Mouse (Mus musculus) liver, embryonic 15.5 days (tissue): ENCODE data around the gene Tlr6. TPM values are rescaled to one million over a fixed set of nuclear protein-coding genes. Genes with fewer than 3 reads are reported as not detected.

Source experiments
- ATAC-seq: fragments of 200-750 bp; cut with Nextera tagmentation; 2 replicates; pipeline ENCODE4 v1.8.0; 2017; ENCODE audit warnings: moderate number of reproducible peaks, mild to moderate bottlenecking, moderate library complexity; ENCODE audit not compliant: insufficient read depth
- H3K27ac ChIP-seq: fragments of 300-500 bp; sonication (generic); replicated peaks from 2 replicates; pipeline ENCODE4 v1.5.1; 2015; ENCODE audit warnings: mild to moderate bottlenecking, inconsistent platforms
- H3K27me3 ChIP-seq: fragments of 300-500 bp; sonication (generic); 2 replicates; pipeline ENCODE4 v1.6.1; 2015; ENCODE audit warnings: mild to moderate bottlenecking, inconsistent platforms
- H3K36me3 ChIP-seq: fragments of 300-500 bp; sonication (generic); replicated peaks from 2 replicates; pipeline ENCODE4 v1.6.1; 2015; ENCODE audit warnings: moderate library complexity, mild to moderate bottlenecking, inconsistent platforms
- H3K4me1 ChIP-seq: fragments of 300-500 bp; sonication (generic); replicated peaks from 2 replicates; pipeline ENCODE4 v1.6.1; 2015; ENCODE audit warnings: inconsistent platforms
- H3K4me2 ChIP-seq: fragments of 300-500 bp; sonication (generic); 2 replicates; pipeline ENCODE4 v1.6.1; 2015; ENCODE audit warnings: moderate library complexity, mild to moderate bottlenecking, inconsistent platforms
- H3K4me3 ChIP-seq: fragments of 300-500 bp; sonication (generic); replicated peaks from 2 replicates; pipeline ENCODE4 v1.5.1; 2015; ENCODE audit warnings: mild to moderate bottlenecking, inconsistent platforms
- H3K9ac ChIP-seq: fragments of 300-500 bp; sonication (generic); 2 replicates; pipeline ENCODE4 v1.6.1; 2015; ENCODE audit warnings: moderate library complexity, mild to moderate bottlenecking, inconsistent platforms
- H3K9me3 ChIP-seq: fragments of 300-500 bp; sonication (generic); replicated peaks from 2 replicates; pipeline ENCODE4 v1.6.1; 2016; ENCODE audit warnings: inconsistent platforms
- WGBS: fragments of 180-500 bp; shearing (Covaris S2); methylation state at CpG from one replicate; pipeline ENCODE4 v1.1.7; 2015; ENCODE audit warnings: mixed read lengths; ENCODE audit not compliant: insufficient replicate concordance; 5-methylcytosine and 5-hydroxymethylcytosine counted together
- microRNA counts: library from miRNA; unstranded; fragments of <30 nt; microRNA quantifications from one replicate; lab custom pipeline; 2016
- microRNA-seq: library from miRNA; unstranded; fragments of <30 nt; microRNA quantifications from one replicate; pipeline ENCODE4, GENCODE M21; 2016
- polyA plus RNA-seq: library from polyadenylated mRNA; unstranded; fragments of >200 nt; fragmentation: Nextera tagmentation; extraction: Ambion mirVana; gene quantifications from 2 replicates; pipeline ENCODE4 v1.2.1, GENCODE M21; 2015

Gene Tlr6
- polyA plus RNA-seq, 1 experiment from 2014 or later = 0.47 TPM

DNA sequence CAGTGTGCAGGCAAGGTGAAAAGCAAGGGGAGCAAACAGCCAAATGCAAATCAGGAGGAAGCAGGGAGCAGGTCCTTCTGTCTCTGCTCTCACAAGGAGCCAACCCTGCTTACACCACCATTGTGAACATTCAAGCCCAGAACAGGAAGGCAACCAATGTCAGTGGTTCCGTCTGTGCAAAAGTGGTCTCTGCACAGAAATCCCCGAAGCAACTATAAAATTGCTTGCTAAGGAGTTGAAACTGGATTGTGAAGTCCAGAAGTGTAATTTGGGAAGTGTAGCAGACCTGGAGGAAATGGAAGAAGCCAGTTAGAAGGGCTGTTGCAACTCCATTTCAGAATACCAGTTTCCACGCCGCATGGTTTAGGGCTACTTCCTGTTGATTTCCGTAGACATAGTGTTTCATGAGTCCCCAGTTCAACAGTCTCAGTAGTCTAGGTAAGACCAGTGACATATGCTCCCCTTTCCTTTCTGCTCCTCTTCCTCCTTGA, 37.0 kb downstream of the Tlr6 start:
- Histone ChIP-seq H3K9ac (no peak overlapping the region), H3K4me1 (no peaks in the 10 kb centered on the region), H3K36me3 (no peaks in the 10 kb centered on the region), H3K27me3 (no peaks in the 10 kb centered on the region), H3K4me2 (no peak overlapping the region), H3K4me3 (no peak overlapping the region), H3K9me3 (no peaks in the 10 kb centered on the region), H3K27ac (no peak overlapping the region)
- WGBS = 52% methylated on average over 5 of the region's 5 CpGs
- ATAC-seq = no peak

DNA sequence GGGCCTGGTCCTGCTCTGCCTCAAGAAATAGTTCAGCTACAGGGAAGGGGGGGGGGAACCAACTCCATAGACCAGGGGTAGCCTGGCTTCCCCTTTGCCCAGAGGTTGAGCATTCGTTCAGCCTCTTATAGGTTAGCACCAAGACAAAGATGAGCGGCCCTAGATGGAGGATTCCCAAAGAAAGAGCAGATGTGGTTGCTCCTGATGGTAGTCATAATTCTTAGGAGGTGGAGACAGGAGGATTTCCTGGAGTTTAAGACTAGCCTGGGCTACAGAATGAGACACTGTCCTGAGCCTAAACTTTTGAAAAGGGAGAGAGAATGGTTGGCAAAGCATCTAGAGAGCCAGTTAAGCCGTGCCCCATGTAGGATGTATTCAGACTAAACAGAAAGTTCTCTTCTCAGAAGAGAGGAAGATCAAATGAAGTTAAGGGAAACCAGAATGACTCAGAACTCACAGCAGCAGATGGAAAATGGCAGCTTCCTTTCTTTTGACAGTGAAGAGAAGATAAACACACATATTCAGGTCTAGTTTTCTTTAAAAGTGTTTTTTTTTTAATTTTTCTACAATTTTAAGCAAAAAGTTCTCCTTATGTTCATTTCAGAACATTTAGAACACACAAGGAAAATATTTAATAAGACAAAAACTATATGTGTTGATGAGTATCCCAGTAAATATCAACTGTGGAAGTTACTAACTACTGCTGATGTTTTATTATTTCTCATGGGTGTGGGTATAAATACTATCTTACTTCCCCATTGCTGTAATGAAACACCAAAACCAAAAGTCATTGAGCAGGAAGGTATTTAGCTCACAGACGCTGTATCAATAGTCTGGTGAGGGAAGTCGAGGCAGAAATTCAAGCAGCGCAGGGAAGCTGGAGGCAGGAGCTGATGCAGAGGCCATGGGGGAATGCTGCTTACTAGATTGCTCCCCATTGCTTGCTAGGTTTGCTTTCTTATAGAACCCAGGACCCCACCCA, 41.0 kb downstream of the Tlr6 start:
- ATAC-seq = no peak
- H3K9me3 ChIP-seq = no peaks in the 10 kb centered on the region
- H3K4me2 ChIP-seq = no peak overlapping the region
- no peaks in the 10 kb centered on the region for H3K27me3 ChIP-seq
- no peaks in the 10 kb centered on the region for H3K36me3 ChIP-seq
- H3K4me1 ChIP-seq = no peaks in the 10 kb centered on the region
- no peak overlapping the region for H3K4me3 ChIP-seq
- WGBS = 61% methylated on average over 6 of the region's 6 CpGs
- no peak overlapping the region for H3K27ac ChIP-seq
- H3K9ac ChIP-seq = no peak overlapping the region

DNA sequence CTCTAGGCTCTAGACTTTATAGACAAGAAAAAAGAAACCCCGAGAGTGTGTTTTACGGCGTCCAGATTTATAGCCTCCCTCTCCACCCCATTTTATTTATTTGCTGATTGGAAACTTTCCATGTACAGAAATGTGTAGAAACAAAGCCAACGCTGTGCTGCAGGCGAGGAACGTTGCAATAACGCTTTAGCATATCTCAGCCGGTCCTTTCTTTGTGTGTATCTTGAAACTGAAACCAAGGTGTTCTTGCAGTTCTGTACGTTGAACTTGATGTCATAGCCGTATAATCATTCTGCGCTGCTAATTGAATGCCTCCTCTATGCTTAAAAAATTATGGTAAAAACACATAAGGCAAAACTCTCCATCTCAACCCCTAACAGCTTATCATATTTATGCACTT, 42.2 kb downstream of the Tlr6 start:
- WGBS = 79% methylated on average over 11 of the region's 11 CpGs
- Histone ChIP-seq H3K9ac (no peak overlapping the region), H3K27me3 (no peaks in the 10 kb centered on the region), H3K4me3 (no peak overlapping the region), H3K27ac (no peak overlapping the region), H3K4me1 (no peaks in the 10 kb centered on the region), H3K4me2 (no peak overlapping the region), H3K9me3 (no peaks in the 10 kb centered on the region), H3K36me3 (no peaks in the 10 kb centered on the region)
- ATAC-seq = no peak

DNA sequence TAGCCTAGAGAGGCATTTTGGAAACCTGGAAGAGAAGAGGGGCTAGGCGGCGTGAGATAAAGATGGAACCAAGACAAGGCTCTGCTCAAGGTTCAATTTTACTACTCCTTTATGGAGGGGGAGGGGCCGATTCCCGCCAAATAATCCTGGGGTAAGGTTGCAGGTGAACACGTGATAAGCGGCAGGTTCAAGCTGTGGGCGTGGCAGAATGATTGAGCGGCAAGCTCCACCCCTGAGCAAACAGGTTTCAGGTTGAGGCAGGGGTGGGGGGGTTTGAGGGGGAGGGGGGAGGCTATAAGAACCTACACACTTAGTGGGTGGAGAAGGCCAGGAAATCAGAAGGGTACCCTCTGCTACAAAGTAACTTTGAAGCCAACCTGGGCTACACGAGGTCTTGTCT, 42.7 kb downstream of the Tlr6 start:
- Histone ChIP-seq H3K36me3 (no peaks in the 10 kb centered on the region), H3K9me3 (no peaks in the 10 kb centered on the region), H3K4me2 (no peak overlapping the region), H3K4me3 (no peak overlapping the region), H3K4me1 (no peaks in the 10 kb centered on the region), H3K27me3 (no peaks in the 10 kb centered on the region), H3K27ac (no peak overlapping the region), H3K9ac (no peak overlapping the region)
- ATAC-seq = no peak
- WGBS = 78% methylated on average over 9 of the region's 9 CpGs

DNA sequence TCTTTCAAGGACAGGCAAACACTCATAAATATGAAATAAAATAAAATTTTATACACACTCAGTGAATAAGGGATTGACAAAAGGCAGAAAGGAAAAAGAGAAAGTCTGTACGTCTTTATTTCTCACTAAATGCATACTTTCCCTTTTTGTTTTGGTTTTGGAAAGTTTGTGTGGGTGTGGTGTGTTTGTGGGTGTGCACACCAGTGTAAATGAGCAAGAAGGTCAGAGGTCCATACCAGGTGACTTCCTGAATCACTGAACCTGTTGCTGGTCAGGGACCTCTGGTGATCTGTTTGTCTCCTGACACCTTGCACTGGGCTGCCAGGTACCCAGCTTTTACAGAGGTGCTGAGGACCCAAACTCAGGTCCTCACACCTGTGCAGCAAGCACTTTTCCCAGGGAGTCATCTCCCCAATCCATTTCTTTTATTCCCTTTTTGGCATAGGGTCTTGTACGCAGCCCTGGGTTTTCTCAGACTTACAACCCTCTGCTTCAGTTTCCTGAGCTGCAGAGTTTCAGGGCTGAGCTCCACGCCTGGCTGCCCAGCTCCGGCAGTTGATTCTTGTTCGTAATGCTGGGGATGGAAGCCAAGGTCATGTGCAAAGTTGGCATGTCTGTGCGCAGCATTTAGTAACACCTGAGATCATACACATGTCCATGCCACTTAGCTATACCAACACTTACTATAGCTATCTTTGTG, 51.2 kb downstream of the Tlr6 start:
- H3K27me3 ChIP-seq = no peaks in the 10 kb centered on the region
- no peaks in the 10 kb centered on the region for H3K9me3 ChIP-seq
- no peak overlapping the region for H3K4me2 ChIP-seq
- H3K27ac ChIP-seq = no peak overlapping the region
- H3K9ac ChIP-seq = no peak overlapping the region
- no peak overlapping the region for H3K4me3 ChIP-seq
- WGBS = 75% methylated on average over 6 of the region's 6 CpGs
- no peak for ATAC-seq
- 0 out of 2 replicates have a peak, but pooled peaks cover 4% of the 10 kb centered on the region for H3K4me1 ChIP-seq
- no peaks in the 10 kb centered on the region for H3K36me3 ChIP-seq

DNA sequence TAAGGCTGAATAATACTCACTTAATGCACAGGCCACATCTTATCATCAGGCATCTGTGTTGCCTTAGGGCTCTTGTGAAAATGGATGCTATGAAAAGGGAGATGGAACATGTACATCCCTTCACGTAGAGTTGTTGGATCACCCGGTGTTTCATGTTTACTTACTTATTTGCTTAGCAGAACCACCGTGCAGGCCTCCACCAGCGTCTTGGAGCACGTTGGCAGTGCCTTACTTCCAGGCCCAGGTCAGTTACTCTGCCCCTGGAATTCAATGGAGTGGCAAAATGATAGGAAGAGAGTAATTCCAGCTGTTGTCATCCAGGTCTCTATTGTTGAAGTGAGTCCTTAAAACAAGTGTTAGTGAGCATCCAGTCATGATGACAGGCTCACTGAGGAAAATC, 52.0 kb downstream of the Tlr6 start:
- no peaks in the 10 kb centered on the region for H3K36me3 ChIP-seq
- H3K4me2 ChIP-seq = no peak overlapping the region
- H3K9ac ChIP-seq = no peak overlapping the region
- no peaks in the 10 kb centered on the region for H3K9me3 ChIP-seq
- no peaks in the 10 kb centered on the region for H3K27me3 ChIP-seq
- WGBS = 70% methylated on average over 5 of the region's 5 CpGs
- no peak overlapping the region for H3K4me3 ChIP-seq
- no peak overlapping the region for H3K27ac ChIP-seq
- H3K4me1 ChIP-seq = 0 out of 2 replicates have a peak, but pooled peaks cover 4% of the 10 kb centered on the region
- no peak for ATAC-seq

DNA sequence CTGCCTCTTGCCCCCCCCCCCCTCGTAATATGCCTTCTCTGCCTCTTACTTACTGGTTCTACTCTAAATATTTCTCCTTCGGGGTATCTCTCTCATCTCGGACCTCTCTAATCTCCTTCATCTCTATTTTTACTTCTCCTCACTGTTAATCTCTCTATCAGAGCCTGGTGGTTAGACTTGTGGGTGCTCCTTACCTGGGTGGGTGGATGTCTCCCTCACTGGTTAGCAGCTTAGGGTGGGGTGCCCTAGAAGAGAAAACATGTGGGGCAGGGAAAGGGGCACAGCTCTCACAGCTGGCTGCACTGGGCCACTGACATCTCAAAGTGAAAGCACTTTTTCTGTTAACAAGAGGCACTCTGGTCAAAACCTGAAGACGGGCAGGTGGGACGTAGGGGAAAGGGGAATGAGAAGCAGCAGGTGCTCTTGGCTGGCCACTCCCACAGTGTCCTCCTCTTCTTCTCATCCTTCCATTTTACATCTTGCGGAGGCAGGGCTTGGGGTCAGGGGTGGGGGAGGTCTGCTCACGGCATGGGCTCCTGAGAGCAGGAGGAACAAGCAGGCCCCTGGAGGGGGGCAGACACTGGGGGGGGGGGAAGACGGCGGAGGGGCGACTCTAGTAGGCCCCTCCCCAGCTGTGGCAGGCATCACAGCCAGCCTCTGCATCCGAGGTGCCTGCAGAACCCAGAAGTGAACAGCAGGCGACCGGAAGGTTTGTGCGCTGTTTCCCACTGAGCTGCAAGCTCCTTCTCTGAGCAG, 54.2 kb downstream of the Tlr6 start:
- no peak overlapping the region for H3K4me3 ChIP-seq
- WGBS = 64% methylated on average over 14 of the region's 14 CpGs

More for the DNA sequence above, 54.2 kb downstream of the Tlr6 start:
- 0 out of 2 replicates have a peak, but pooled peaks cover 4% of the 10 kb centered on the region for H3K4me1 ChIP-seq
- H3K9ac ChIP-seq = no peak overlapping the region
- ATAC-seq = no peak
- H3K36me3 ChIP-seq = no peaks in the 10 kb centered on the region
- H3K27ac ChIP-seq = no peak overlapping the region
- H3K9me3 ChIP-seq = no peaks in the 10 kb centered on the region
- H3K4me2 ChIP-seq = no peak overlapping the region
- H3K27me3 ChIP-seq = no peaks in the 10 kb centered on the region

MicroRNAs within 50 kb of the gene (microRNA counts, 519-probe panel; counts per million panel counts)
- 2,877 counts per million, percentile 58 among the panel's probes with 10 or more counts for microRNA mmu-miR-574-3p (lab: Ali Mortazavi, UCI)
- microRNA mmu-miR-574-5p (lab: Ali Mortazavi, UCI) = 1,697 counts per million, percentile 13 among the panel's probes with 10 or more counts

Small RNA genes lying within 50 kb of the gene (microRNA-seq; reads per million reads assigned to microRNA genes)
- gene Mir574 = 147 reads per million, percentile 57 among the genes with 10 or more reads in this experiment

Other genes starting within 250 kb of the Tlr6 start
- gene Klf3, start 156.7 kb downstream of the Tlr6 start, polyA plus RNA-seq = 104 and 107 TPM in 2 replicates
- gene Tlr1, start 26.5 kb downstream of the Tlr6 start, polyA plus RNA-seq = 1.0 and 1.5 TPM in 2 replicates
- gene Fam114a1, start 10.0 kb upstream of the Tlr6 start, polyA plus RNA-seq = 11.9 and 12.7 TPM in 2 replicates
- 0.88 and 0.89 TPM in 2 replicates for gene Tmem156, start 132.0 kb upstream of the Tlr6 start, polyA plus RNA-seq
- gene Klhl5, start 147.4 kb upstream of the Tlr6 start, polyA plus RNA-seq = 4.1 and 4.2 TPM in 2 replicates
- gene Wdr19, start 239.6 kb upstream of the Tlr6 start, polyA plus RNA-seq = 0.56 and 0.86 TPM in 2 replicates